Mouse (Mus musculus) lung, embryonic 14.5 days (tissue): ENCODE measurements around the gene Hist1h4h. TPM values are rescaled to one million over a fixed set of nuclear protein-coding genes. Genes with fewer than 3 reads are reported as not detected.

Experiments used
- ATAC-seq: fragments of 200-750 bp; cut with Nextera tagmentation; 2 replicates; pipeline ENCODE4 v1.8.0; 2017; ENCODE audit warnings: mild to moderate bottlenecking, moderate TSS enrichment, moderate library complexity; ENCODE audit not compliant: insufficient read depth
- DNase-seq: peaks from one replicate; pipeline ENCODE4 v3.0.0-alpha.2; 2015
- H3K27ac ChIP-seq: fragments of 300-500 bp; sonication (generic); 2 replicates; pipeline ENCODE4 v1.5.1; 2014; ENCODE audit warnings: low read depth, mild to moderate bottlenecking, moderate library complexity
- H3K27me3 ChIP-seq: fragments of 300-500 bp; sonication (generic); 2 replicates; pipeline ENCODE4 v1.6.1; 2014; ENCODE audit warnings: low read length, control low read depth; ENCODE audit not compliant: insufficient read depth
- H3K36me3 ChIP-seq: fragments of 300-500 bp; sonication (generic); 2 replicates; pipeline ENCODE4 v1.6.1; 2014; ENCODE audit warnings: control low read depth; ENCODE audit not compliant: insufficient read depth
- H3K4me1 ChIP-seq: fragments of 300-500 bp; sonication (generic); 2 replicates; pipeline ENCODE4 v1.6.1; 2014; ENCODE audit warnings: antibody characterized with exemption, control low read depth; ENCODE audit not compliant: insufficient read depth
- H3K4me2 ChIP-seq: fragments of 300-500 bp; sonication (generic); 2 replicates; pipeline ENCODE4 v1.6.1; 2014; ENCODE audit warnings: mild to moderate bottlenecking
- H3K4me3 ChIP-seq: fragments of 300-500 bp; sonication (generic); 2 replicates; pipeline ENCODE4 v1.5.1; 2014; ENCODE audit warnings: low read depth, low read length
- H3K9ac ChIP-seq: fragments of 300-500 bp; sonication (generic); 2 replicates; pipeline ENCODE4 v1.6.1; 2014
- H3K9me3 ChIP-seq: fragments of 300-500 bp; sonication (generic); 2 replicates; pipeline ENCODE4 v1.6.1; 2016; ENCODE audit warnings: low read depth, low read length, control low read depth
- CTCF ChIP-seq: IDR thresholded peaks from 2 replicates; pipeline ENCODE4 v1.5.1; 2016; ENCODE audit warnings: antibody characterized with exemption, low read depth
- WGBS: fragments of 180-500 bp; shearing (Covaris S2); extraction: QIAGEN DNeasy Blood & Tissue Kit; methylation state at CpG from one replicate; pipeline ENCODE4 v1.1.7; 2014; 5-methylcytosine and 5-hydroxymethylcytosine counted together
- polyA plus RNA-seq: library from polyadenylated mRNA; unstranded; fragments of >200 nt; fragmentation: Nextera tagmentation; extraction: Ambion mirVana; gene quantifications from 2 replicates; pipeline ENCODE4 v1.2.1, GENCODE M21; 2014

Gene Hist1h4h
- polyA plus RNA-seq, 1 experiment from 2014 or later, result 7.1 TPM

- DNase-seq (peak; percentile 65), ATAC-seq (no peak)
- Histone ChIP-seq H3K4me3 (peak overlapping the region; percentile 24), H3K9ac (no peak overlapping the region), H3K4me2 (peak overlapping the region; percentile 56), H3K27ac (no peak overlapping the region), H3K27me3 (no peaks in the 10 kb centered on the region), H3K36me3 (no peaks in the 10 kb centered on the region), H3K4me1 (peaks cover under 1% of the 10 kb centered on the region; the same call in 1 of the 2 replicates), H3K9me3 (no peaks in the 10 kb centered on the region)
- WGBS, result 10% methylated on average over 14 of the region's 14 CpGs
- no peak for TF ChIP-seq CTCF
Measured at GRCm38 (mm10) chr13:23491990-23492389, 38.9 kb upstream of the Hist1h4h start.

DNA sequence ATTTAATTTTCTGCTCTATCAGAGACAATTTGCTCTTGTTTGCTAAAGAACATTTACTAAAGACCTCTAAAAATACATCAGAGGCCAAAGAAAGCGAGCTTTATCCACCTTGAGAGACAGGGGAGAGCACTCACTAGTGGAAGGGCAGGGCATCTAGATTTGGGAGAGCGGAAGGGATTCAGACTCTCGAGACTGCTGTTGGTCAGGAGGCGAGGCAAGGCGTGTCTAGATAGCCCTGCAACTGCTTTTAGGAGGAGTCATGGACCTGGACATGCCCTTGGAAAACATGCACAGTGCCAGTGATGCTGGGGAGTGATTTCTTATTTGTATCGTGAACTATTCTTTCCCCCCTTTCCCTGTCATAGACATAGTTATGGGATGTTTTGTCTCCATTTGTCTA lies 35.3 kb upstream of the Hist1h4h start:
- H3K27ac ChIP-seq, result no peak overlapping the region
- no peaks in the 10 kb centered on the region for H3K27me3 ChIP-seq
- ATAC-seq (no peak), DNase-seq (no peak)
- no peak overlapping the region for H3K4me3 ChIP-seq
- H3K4me1 ChIP-seq, result peaks cover 14% of the 10 kb centered on the region
- H3K36me3 ChIP-seq, result no peaks in the 10 kb centered on the region
- H3K9me3 ChIP-seq, result no peaks in the 10 kb centered on the region
- WGBS, result 81% methylated on average over 6 of the region's 6 CpGs
- H3K9ac ChIP-seq, result no peak overlapping the region
- TF ChIP-seq CTCF, result no peak
- H3K4me2 ChIP-seq, result no peak overlapping the region

GRCm38 (mm10) chr13:23497656-23498321 lies 33.1 kb upstream of the Hist1h4h start:
- no peak for TF ChIP-seq CTCF
- 3% methylated on average over 19 of the region's 19 CpGs for WGBS
- no peak for ATAC-seq
- Histone ChIP-seq H3K4me1 (peaks cover 19% of the 10 kb centered on the region), H3K4me3 (peak overlapping the region; percentile 30), H3K9me3 (no peaks in the 10 kb centered on the region), H3K4me2 (peak overlapping the region; percentile 62), H3K27ac (no peak overlapping the region), H3K9ac (no peak overlapping the region), H3K27me3 (no peaks in the 10 kb centered on the region), H3K36me3 (no peaks in the 10 kb centered on the region)
- DNase-seq, result peak; percentile 81

GRCm38 (mm10) chr13:23498653-23499052 lies 32.2 kb upstream of the Hist1h4h start:
- WGBS, result 4% methylated on average over 10 of the region's 10 CpGs
- TF ChIP-seq CTCF, result no peak
- Histone ChIP-seq H3K4me1 (peaks cover 19% of the 10 kb centered on the region), H3K27ac (peak overlapping the region; percentile 42), H3K9me3 (no peaks in the 10 kb centered on the region), H3K27me3 (no peaks in the 10 kb centered on the region), H3K4me3 (peak overlapping the region; percentile 30), H3K4me2 (peak overlapping the region; percentile 62), H3K9ac (peak overlapping the region; percentile 17; the same call in 1 of the 2 replicates), H3K36me3 (no peaks in the 10 kb centered on the region)
- peak; percentile 62 for ATAC-seq
- peak; percentile 84 for DNase-seq

DNA sequence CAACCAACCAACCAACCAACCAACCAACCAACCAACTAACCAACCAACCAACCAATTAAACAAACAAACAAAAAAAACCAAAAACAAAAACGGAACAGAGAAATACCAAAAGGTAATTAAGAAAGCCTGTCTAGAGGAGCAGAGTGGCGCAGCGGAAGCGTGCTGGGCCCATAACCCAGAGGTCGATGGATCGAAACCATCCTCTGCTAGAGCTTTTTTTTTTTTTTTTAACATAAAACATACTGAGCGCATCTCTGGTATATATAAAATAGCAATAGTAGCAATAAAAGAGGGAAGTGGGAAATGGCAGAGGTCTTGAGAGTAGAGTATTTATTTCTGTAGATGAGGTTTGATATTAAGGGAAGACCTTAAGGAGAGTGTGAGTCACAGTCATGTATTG lies 30.9 kb upstream of the Hist1h4h start:
- Histone ChIP-seq H3K4me1 (peaks cover 20% of the 10 kb centered on the region), H3K27ac (no peak overlapping the region), H3K9ac (no peak overlapping the region), H3K36me3 (no peaks in the 10 kb centered on the region), H3K4me2 (peak overlapping the region; percentile 62), H3K4me3 (no peak overlapping the region), H3K27me3 (no peaks in the 10 kb centered on the region), H3K9me3 (no peaks in the 10 kb centered on the region)
- ATAC-seq (no peak), DNase-seq (no peak)
- TF ChIP-seq CTCF, result no peak
- WGBS, result 13% methylated on average over 7 of the region's 7 CpGs

GRCm38 (mm10) chr13:23500424-23501200 lies 30.2 kb upstream of the Hist1h4h start:
- TF ChIP-seq CTCF, result no peak
- WGBS, result 4% methylated on average over 17 of the region's 17 CpGs
- H3K4me1 ChIP-seq, result peaks cover 25% of the 10 kb centered on the region
- H3K4me3 ChIP-seq, result peak overlapping the region; percentile 26
- no peaks in the 10 kb centered on the region for H3K9me3 ChIP-seq
- peak; percentile 93 for DNase-seq
- H3K27me3 ChIP-seq, result no peaks in the 10 kb centered on the region
- H3K36me3 ChIP-seq, result no peaks in the 10 kb centered on the region
- no peak overlapping the region for H3K27ac ChIP-seq
- peak overlapping the region; percentile 58 for H3K4me2 ChIP-seq
- peak; percentile 72 for ATAC-seq
- H3K9ac ChIP-seq, result no peak overlapping the region

DNA sequence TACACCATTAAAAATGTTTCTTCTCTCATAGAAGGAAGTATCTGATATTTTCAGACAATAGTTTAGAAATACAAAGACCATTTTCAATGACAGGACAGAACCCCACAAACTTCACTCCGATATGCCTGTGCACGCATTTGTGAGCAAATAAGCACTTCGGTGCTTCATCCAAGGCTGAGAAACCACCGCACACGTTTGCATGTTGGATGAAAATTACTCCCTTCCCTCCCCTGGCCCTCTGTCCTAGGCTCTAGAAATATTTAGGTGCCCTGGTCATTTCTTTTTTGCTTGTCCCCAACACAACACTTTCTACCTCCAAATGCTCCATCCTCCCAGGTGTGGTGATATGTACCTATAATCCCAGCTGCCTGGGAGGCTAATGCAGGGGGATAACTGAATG lies 29.3 kb upstream of the Hist1h4h start:
- Histone ChIP-seq H3K4me2 (peak overlapping the region; percentile 58), H3K4me3 (peak overlapping the region; percentile 26), H3K36me3 (no peaks in the 10 kb centered on the region), H3K9ac (no peak overlapping the region), H3K27ac (no peak overlapping the region), H3K4me1 (peaks cover 28% of the 10 kb centered on the region), H3K9me3 (no peaks in the 10 kb centered on the region), H3K27me3 (no peaks in the 10 kb centered on the region)
- ATAC-seq (no peak), DNase-seq (no peak)
- no peak for TF ChIP-seq CTCF
- WGBS, result 22% methylated on average over 5 of the region's 5 CpGs
